Mouse (Mus musculus): Measurements from ENCODE around the gene Fam213a. TPM values are rescaled to one million over a fixed set of nuclear protein-coding genes. Genes with fewer than 3 reads are reported as not detected.

Gene Fam213a
- polyA plus RNA-seq, 1 experiment from 2014 or later = 80.5 TPM

DNA sequence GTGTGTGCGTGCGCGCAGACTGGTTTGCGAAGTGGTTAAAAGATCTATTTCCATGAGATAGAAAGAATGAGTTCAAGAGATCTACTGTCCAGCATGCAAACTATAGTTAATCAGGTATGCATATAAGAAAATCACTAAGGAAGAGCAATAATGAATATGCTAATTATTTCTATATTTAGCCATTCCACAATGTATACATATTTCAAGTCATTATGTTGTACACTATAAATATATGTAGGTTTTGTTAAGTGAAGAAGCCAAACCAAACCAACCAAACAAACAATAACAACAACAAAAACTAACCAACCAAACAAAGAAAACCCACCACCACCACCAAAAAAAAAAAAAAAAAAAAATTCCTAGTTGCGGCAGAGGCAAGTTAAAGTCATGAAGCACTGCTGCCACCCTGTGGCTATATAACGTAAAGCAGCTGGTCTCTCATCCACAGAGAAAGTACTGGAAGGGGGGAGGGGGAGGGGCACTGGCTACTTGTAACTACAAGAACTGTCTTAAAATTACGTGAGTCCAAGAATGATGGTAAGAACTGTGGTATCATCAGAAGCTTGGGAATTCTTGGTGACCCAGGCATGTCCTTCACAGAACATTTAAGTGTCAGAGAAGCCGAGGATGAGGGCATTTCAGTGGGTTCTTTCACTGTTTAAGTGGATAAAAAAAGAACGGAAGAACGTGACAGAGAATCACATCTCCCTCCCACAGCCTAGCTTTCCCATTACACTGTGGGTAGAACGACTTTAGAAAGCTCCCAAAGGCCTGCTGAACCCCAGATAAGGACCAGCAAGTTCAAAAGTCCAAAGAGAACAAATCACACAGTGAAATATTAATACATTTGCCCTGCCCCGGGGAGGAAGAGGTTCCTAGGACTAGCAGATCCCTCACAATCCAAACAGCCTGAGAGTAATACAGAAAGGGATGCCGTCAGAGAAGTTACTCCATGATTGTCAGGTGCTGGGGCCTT is 19.8 kb upstream of the Fam213a start:
- Histone ChIP-seq H3K4me2 (ENCODE audit: low read length) (no peak overlapping the region; the same call in 1 of the 2 replicates), H3K36me3 (ENCODE audit: insufficient read depth, low read length) (no peaks in the 10 kb centered on the region), H3K9me3 (replicated peaks; ENCODE audit: low read length) (no peaks in the 10 kb centered on the region), H3K9ac (ENCODE audit: low read depth, low read length) (no peak overlapping the region), H3K4me1 (replicated peaks; ENCODE audit: insufficient read depth, low read length) (no peaks in the 10 kb centered on the region), H3K27ac (no peak overlapping the region), H3K27me3 (ENCODE audit: insufficient read depth, low read length) (no peaks in the 10 kb centered on the region), H3K4me3 (replicated peaks; ENCODE audit: low read depth, low read length) (no peak overlapping the region)
- WGBS = 53% methylated on average over 13 of the region's 13 CpGs
- TF ChIP-seq CTCF (IDR thresholded peaks at IDR 0.05; ENCODE audit: low read depth) = peak; percentile 85
- ATAC-seq (replicated peaks; ENCODE audit: low FRiP score, low read depth) (no peak), DNase-seq (ENCODE audit: low spot score) (peak; percentile 93)

DNA sequence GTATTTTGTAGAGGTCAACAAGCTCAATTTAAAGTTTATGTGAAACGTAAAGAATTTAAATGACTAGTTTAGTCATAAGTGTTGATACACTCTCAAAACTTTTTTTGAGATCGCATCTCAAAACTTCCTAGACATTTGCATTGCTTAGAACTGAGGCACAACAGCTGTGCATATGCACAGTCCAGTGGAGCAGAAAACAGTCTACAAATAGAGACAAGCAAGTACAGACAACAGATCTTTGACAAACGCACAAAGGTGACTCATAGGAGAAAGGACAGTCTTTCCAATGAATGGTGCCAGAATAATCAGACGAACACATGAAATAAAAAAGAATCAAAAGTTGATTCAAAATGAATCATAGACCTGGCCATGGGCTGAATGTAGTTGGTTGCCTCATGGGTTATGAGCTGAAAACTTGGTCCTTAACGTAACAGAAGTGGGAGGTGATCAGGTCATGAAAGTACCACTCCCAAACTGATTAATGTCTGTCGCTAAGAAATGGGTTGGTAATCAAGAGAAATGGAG is 17.5 kb upstream of the Fam213a start:
- Histone ChIP-seq H3K4me1 (replicated peaks; ENCODE audit: insufficient read depth, low read length) (no peaks in the 10 kb centered on the region), H3K27ac (no peak overlapping the region), H3K9me3 (replicated peaks; ENCODE audit: low read length) (no peaks in the 10 kb centered on the region), H3K4me3 (replicated peaks; ENCODE audit: low read depth, low read length) (no peak overlapping the region), H3K4me2 (ENCODE audit: low read length) (no peak overlapping the region), H3K36me3 (ENCODE audit: insufficient read depth, low read length) (no peaks in the 10 kb centered on the region), H3K9ac (ENCODE audit: low read depth, low read length) (no peak overlapping the region), H3K27me3 (ENCODE audit: insufficient read depth, low read length) (no peaks in the 10 kb centered on the region)
- no peak for TF ChIP-seq CTCF (IDR thresholded peaks at IDR 0.05; ENCODE audit: low read depth)
- 66% methylated on average over 6 of the region's 6 CpGs for WGBS
- DNase-seq (ENCODE audit: low spot score) (no peak), ATAC-seq (replicated peaks; ENCODE audit: low FRiP score, low read depth) (no peak)

DNA sequence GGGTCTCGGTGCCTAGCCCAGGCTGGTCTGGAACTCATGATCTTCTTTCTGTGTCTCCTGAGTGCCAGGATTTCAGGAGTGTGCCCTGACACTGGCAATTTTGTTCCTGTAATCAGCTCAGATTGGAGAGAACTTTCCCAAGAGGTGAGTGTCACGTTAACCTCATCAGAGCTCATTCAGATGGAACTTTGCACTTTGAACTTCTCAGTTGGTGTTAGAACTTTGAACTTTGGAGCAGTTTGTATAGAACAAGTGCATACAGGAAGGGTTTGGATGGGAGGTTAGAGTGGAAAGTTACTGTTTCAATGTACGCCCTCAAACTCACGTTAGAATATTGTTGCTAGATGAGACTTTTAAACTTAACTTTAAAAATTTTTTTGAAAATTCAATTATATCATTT is 15.7 kb upstream of the Fam213a start:
- no peak for TF ChIP-seq CTCF (IDR thresholded peaks at IDR 0.05; ENCODE audit: low read depth)
- ATAC-seq (replicated peaks; ENCODE audit: low FRiP score, low read depth) (peak; percentile 59; the same call in 1 of the 2 replicates), DNase-seq (ENCODE audit: low spot score) (no peak)
- Histone ChIP-seq H3K4me3 (replicated peaks; ENCODE audit: low read depth, low read length) (no peak overlapping the region), H3K9ac (ENCODE audit: low read depth, low read length) (no peak overlapping the region), H3K27me3 (ENCODE audit: insufficient read depth, low read length) (no peaks in the 10 kb centered on the region), H3K36me3 (ENCODE audit: insufficient read depth, low read length) (no peaks in the 10 kb centered on the region), H3K9me3 (replicated peaks; ENCODE audit: low read length) (no peaks in the 10 kb centered on the region), H3K27ac (no peak overlapping the region), H3K4me2 (ENCODE audit: low read length) (no peak overlapping the region), H3K4me1 (replicated peaks; ENCODE audit: insufficient read depth, low read length) (no peaks in the 10 kb centered on the region)
- 75% methylated on average over 4 of the region's 4 CpGs for WGBS

DNA sequence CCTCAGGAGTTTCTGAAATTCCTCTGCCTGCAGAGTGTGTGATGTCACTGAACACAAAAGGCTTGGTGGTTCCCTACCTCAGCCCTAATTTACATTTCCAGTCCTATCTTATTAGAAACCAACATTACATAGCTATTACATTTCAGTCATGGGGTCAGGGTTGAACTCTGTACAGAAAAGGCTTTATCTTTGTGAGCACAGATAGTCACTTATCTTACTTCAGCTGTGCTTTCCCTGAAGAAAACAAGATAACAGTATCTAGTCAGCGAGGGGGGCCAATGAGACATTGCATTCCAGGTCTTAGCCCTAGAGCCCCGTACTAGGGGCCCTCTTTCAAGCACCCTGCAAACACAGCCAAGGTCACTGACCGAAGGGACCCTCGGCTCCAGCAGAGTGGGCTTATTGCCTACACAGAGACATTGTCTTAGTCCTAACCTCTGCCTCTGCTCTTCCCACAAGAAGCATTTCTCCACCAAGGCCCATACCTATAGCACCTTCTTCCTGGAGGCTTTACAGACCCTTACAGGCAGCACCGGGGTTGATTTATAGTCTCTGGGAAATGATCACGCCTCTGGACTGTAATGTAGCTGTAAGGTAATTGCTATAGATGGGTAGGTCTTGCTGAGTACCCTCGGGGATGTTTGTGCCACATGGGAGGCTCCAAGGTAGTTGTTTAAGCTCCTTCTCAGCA is 12.2 kb upstream of the Fam213a start:
- no peak overlapping the region for H3K4me3 ChIP-seq (replicated peaks; ENCODE audit: low read depth, low read length)
- ATAC-seq (replicated peaks; ENCODE audit: low FRiP score, low read depth) = no peak
- H3K4me1 ChIP-seq (replicated peaks; ENCODE audit: insufficient read depth, low read length) = no peaks in the 10 kb centered on the region
- H3K36me3 ChIP-seq (ENCODE audit: insufficient read depth, low read length) = no peaks in the 10 kb centered on the region
- H3K27me3 ChIP-seq (ENCODE audit: insufficient read depth, low read length) = no peaks in the 10 kb centered on the region
- no peaks in the 10 kb centered on the region for H3K9me3 ChIP-seq (replicated peaks; ENCODE audit: low read length)
- H3K4me2 ChIP-seq (ENCODE audit: low read length) = no peak overlapping the region
- no peak overlapping the region for H3K27ac ChIP-seq
- H3K9ac ChIP-seq (ENCODE audit: low read depth, low read length) = no peak overlapping the region
- TF ChIP-seq CTCF (IDR thresholded peaks at IDR 0.05; ENCODE audit: low read depth) = no peak
- no peak for DNase-seq (ENCODE audit: low spot score)
- 69% methylated on average over 7 of the region's 7 CpGs for WGBS

DNA sequence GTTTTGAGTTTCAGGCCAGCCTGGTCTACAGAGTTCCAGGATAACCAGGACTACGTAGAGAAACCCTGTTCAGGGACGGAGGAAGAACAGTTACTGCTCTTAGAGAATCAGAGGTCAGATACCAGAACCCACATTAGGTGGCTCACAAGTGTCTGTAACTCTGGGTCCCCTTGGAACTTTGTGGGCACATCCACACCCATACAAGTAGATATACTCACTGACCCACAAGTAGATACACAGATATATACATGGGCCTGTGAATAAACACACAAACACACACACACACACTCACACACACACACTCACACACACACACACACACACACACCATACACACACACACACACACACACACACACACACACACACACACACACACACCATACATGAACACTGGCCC is 11.5 kb upstream of the Fam213a start:
- Histone ChIP-seq H3K9ac (ENCODE audit: low read depth, low read length) (no peak overlapping the region), H3K4me1 (replicated peaks; ENCODE audit: insufficient read depth, low read length) (no peaks in the 10 kb centered on the region), H3K4me2 (ENCODE audit: low read length) (no peak overlapping the region), H3K27ac (no peak overlapping the region), H3K9me3 (replicated peaks; ENCODE audit: low read length) (no peaks in the 10 kb centered on the region), H3K4me3 (replicated peaks; ENCODE audit: low read depth, low read length) (no peak overlapping the region), H3K27me3 (ENCODE audit: insufficient read depth, low read length) (no peaks in the 10 kb centered on the region), H3K36me3 (ENCODE audit: insufficient read depth, low read length) (no peaks in the 10 kb centered on the region)
- DNase-seq (ENCODE audit: low spot score) (no peak), ATAC-seq (replicated peaks; ENCODE audit: low FRiP score, low read depth) (no peak)
- no peak for TF ChIP-seq CTCF (IDR thresholded peaks at IDR 0.05; ENCODE audit: low read depth)
- WGBS = 84% methylated on average over 2 of the region's 2 CpGs

DNA sequence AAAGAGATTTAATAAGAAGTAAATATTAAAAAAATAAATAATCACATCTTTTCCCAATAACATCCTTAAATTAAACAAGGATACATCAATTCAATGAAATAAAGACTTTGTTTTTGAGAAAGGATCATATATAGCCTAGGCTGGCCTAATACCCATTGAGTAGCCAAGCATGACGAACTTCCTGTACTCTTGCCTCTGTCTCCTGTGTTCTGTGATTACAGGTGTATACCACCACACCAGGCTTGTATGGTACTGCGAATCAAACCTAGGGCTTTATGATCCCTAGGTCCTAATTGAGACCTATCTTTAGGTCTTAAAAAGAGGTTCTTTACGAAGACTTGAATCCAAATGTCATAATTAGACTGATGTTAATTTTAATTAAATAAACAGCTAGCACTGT is 7.7 kb upstream of the Fam213a start:
- no peak overlapping the region for H3K4me3 ChIP-seq (replicated peaks; ENCODE audit: low read depth, low read length)
- DNase-seq (ENCODE audit: low spot score) (no peak), ATAC-seq (replicated peaks; ENCODE audit: low FRiP score, low read depth) (no peak)
- no peaks in the 10 kb centered on the region for H3K4me1 ChIP-seq (replicated peaks; ENCODE audit: insufficient read depth, low read length)
- TF ChIP-seq CTCF (IDR thresholded peaks at IDR 0.05; ENCODE audit: low read depth) = no peak
- no peaks in the 10 kb centered on the region for H3K27me3 ChIP-seq (ENCODE audit: insufficient read depth, low read length)
- no peak overlapping the region for H3K4me2 ChIP-seq (ENCODE audit: low read length)
- H3K36me3 ChIP-seq (ENCODE audit: insufficient read depth, low read length) = no peaks in the 10 kb centered on the region
- H3K27ac ChIP-seq = no peak overlapping the region
- 79% methylated on average over 3 of the region's 3 CpGs for WGBS
- H3K9me3 ChIP-seq (replicated peaks; ENCODE audit: low read length) = no peaks in the 10 kb centered on the region
- no peak overlapping the region for H3K9ac ChIP-seq (ENCODE audit: low read depth, low read length)

Data from kidney, postnatal 0 days (tissue).